Mouse (Mus musculus) C2C12 (cell line): ENCODE measurements around the gene Cox4i2. TPM values are rescaled to one million over a fixed set of nuclear protein-coding genes. Genes with fewer than 3 reads are reported as not detected.

Experiments
- H3K27me3 ChIP-seq: one replicate; pipeline ENCODE4 v1.6.1; 2011; ENCODE audit not compliant: control insufficient read depth, insufficient read depth, insufficient read length
- H3K36me3 ChIP-seq: one replicate; pipeline ENCODE4 v1.6.1; 2011; ENCODE audit not compliant: control insufficient read depth, insufficient read depth
- H3K4me3 ChIP-seq: one replicate; pipeline ENCODE4 v1.5.1; 2011; ENCODE audit warnings: mild to moderate bottlenecking, control low read depth; ENCODE audit not compliant: poor library complexity, insufficient read depth, severe bottlenecking
- H3K79me2 ChIP-seq: one replicate; pipeline ENCODE4 v1.6.1; 2011; ENCODE audit not compliant: control insufficient read depth, insufficient read depth
- H3K79me3 ChIP-seq: one replicate; pipeline ENCODE4 v1.6.1; 2011; ENCODE audit warnings: low read depth, control low read depth
- H3ac ChIP-seq: one replicate; pipeline ENCODE3; 2011; ENCODE audit warnings: low read depth; ENCODE audit not compliant: control insufficient read depth, insufficient read length
- CEBPB ChIP-seq: IDR thresholded peaks from one replicate; pipeline ENCODE4 v1.6.1; 2011; ENCODE audit warnings: low read depth, mild to moderate bottlenecking, control low read depth, moderate library complexity
- CTCF ChIP-seq: IDR thresholded peaks from one replicate; pipeline ENCODE4 v1.5.1; 2011; ENCODE audit not compliant: control insufficient read depth, insufficient read depth, insufficient read length
- FOSL1 ChIP-seq: IDR thresholded peaks from one replicate; pipeline ENCODE4 v1.8.0; 2011; ENCODE audit warnings: mild to moderate bottlenecking, low read length; ENCODE audit not compliant: poor library complexity, insufficient read depth, severe bottlenecking
- MAX ChIP-seq: IDR thresholded peaks from one replicate; pipeline ENCODE4 v1.6.1; 2011; ENCODE audit warnings: mild to moderate bottlenecking, control low read depth
- MYOD1 ChIP-seq: IDR thresholded peaks from one replicate; pipeline ENCODE4 v1.6.1; 2011; ENCODE audit warnings: low read depth; ENCODE audit not compliant: control insufficient read depth, insufficient read length
- MYOG ChIP-seq: IDR thresholded peaks from one replicate; pipeline ENCODE4 v1.6.1; 2011; ENCODE audit not compliant: control insufficient read depth, insufficient read length; ENCODE audit errors: extremely low read depth
- USF1 ChIP-seq: IDR thresholded peaks from one replicate; pipeline ENCODE4 v1.6.1; 2011; ENCODE audit warnings: low read depth, mild to moderate bottlenecking, control low read depth, moderate library complexity
- polyA plus RNA-seq: library from polyadenylated mRNA; unstranded; fragments of >200 nt; fragmentation: generic; extraction: Trizol; gene quantifications from one replicate; pipeline ENCODE4 v1.2.1, GENCODE M21; 2012; ENCODE audit warnings: missing spikeins

Cox4i2 gene
- polyA plus RNA-seq, 1 experiment: 0.39 TPM

- Histone ChIP-seq H3K27me3 (no peaks in the 10 kb centered on the region), H3K36me3 (peaks cover 17% of the 10 kb centered on the region)
Measured at GRCm38 (mm10) chr2:152740490-152740889, 13.5 kb upstream of the Cox4i2 start.

GRCm38 (mm10) chr2:152741153-152742041 is 12.6 kb upstream of the Cox4i2 start:
- H3K4me3 ChIP-seq: no peak overlapping the region
- peaks cover 21% of the 10 kb centered on the region for H3K79me3 ChIP-seq
- no peaks in the 10 kb centered on the region for H3K27me3 ChIP-seq
- H3ac ChIP-seq: no peak overlapping the region
- H3K36me3 ChIP-seq: peaks cover 17% of the 10 kb centered on the region
- TF ChIP-seq MYOG (no peak), MAX (peak; percentile 35), CEBPB (peak; percentile 97), CTCF (no peak), USF1 (no peak), FOSL1 (peak; percentile 3), MYOD1 (no peak)
- peaks cover 33% of the 10 kb centered on the region for H3K79me2 ChIP-seq

More at GRCm38 (mm10) chr2:152740490-152740889, 13.5 kb upstream of the Cox4i2 start:
- H3K79me2 ChIP-seq: peaks cover 41% of the 10 kb centered on the region
- H3K79me3 ChIP-seq: peaks cover 24% of the 10 kb centered on the region
- no peak overlapping the region for H3K4me3 ChIP-seq
- no peak overlapping the region for H3ac ChIP-seq
- no peak for TF ChIP-seq USF1
- TF ChIP-seq MYOG: no peak
- TF ChIP-seq CEBPB: no peak
- TF ChIP-seq MYOD1: no peak
- TF ChIP-seq CTCF: no peak
- no peak for TF ChIP-seq FOSL1
- no peak for TF ChIP-seq MAX

DNA sequence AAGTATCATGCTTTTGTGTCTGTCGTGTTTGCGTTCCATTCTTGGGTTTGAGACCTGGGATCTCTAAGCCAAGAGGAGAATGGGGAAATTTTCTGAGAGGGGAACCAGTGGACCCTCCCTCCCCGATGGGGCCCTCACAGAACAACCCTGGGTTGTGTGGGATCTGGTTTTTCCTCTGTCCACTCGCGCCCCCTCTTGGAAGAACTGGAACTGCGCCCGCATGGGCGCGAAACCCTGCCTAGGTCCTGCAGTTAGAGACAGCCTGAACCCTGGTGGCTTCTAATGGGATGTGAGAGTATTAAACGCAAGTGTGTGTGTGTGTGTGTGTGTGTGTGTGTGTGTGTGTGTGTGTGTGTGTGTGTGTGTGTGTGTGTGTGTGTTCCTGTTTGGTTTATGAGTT is 11.5 kb upstream of the Cox4i2 start:
- H3K36me3 ChIP-seq: peaks cover 9% of the 10 kb centered on the region

GRCm38 (mm10) chr2:152756474-152757393 is 2.8 kb downstream of the Cox4i2 start:
- Histone ChIP-seq H3K4me3 (no peak overlapping the region), H3K27me3 (no peaks in the 10 kb centered on the region), H3ac (no peak overlapping the region), H3K79me2 (no peaks in the 10 kb centered on the region), H3K79me3 (no peaks in the 10 kb centered on the region), H3K36me3 (no peaks in the 10 kb centered on the region)
- TF ChIP-seq MYOG (no peak), MYOD1 (no peak), FOSL1 (no peak), USF1 (no peak), MAX (no peak), CEBPB (no peak), CTCF (no peak)

More for the DNA sequence above, 11.5 kb upstream of the Cox4i2 start:
- no peaks in the 10 kb centered on the region for H3K27me3 ChIP-seq
- H3K79me2 ChIP-seq: peaks cover 22% of the 10 kb centered on the region
- H3K4me3 ChIP-seq: no peak overlapping the region
- H3ac ChIP-seq: no peak overlapping the region
- H3K79me3 ChIP-seq: peaks cover 10% of the 10 kb centered on the region
- peak; percentile 53 for TF ChIP-seq CTCF
- TF ChIP-seq MYOG: no peak

DNA sequence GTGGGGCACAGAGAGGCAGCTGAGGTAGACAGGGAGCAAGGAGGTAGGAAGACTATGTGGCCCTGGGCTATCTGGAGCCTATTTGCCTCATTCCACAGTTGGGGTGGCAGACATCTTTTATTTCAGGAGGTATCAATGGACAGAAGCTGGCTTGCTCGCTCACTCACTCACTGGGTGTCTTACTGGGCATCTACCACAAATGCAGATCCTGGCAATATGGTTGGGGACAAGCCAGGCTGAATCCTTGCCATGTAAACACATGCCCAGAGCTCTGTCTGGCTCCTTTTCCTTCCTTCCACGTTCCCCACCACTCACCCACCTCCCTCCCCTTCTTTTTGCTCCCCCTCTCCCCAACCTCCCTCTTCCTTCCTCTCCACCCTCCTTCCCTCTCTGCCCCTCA is 3.5 kb downstream of the Cox4i2 start:
- Histone ChIP-seq H3K36me3 (no peaks in the 10 kb centered on the region), H3K4me3 (no peak overlapping the region), H3K79me2 (no peaks in the 10 kb centered on the region), H3ac (no peak overlapping the region), H3K79me3 (no peaks in the 10 kb centered on the region), H3K27me3 (no peaks in the 10 kb centered on the region)
- TF ChIP-seq MYOD1: no peak
- no peak for TF ChIP-seq MYOG
- TF ChIP-seq FOSL1: no peak
- TF ChIP-seq CEBPB: no peak
- TF ChIP-seq CTCF: no peak
- no peak for TF ChIP-seq MAX
- TF ChIP-seq USF1: no peak
